Mouse (Mus musculus): Measurements from ENCODE around the gene Aldh8a1.

Gene Aldh8a1

GRCm38 (mm10) chr10:21419188-21419587, 42.1 kb downstream of the Aldh8a1 start:
- DNase-seq (ENCODE audit: low read depth, low spot score) = peak; percentile 49

GRCm38 (mm10) chr10:21420457-21421424, 43.6 kb downstream of the Aldh8a1 start:
- DNase-seq (ENCODE audit: low read depth, low spot score) = peak; percentile 65

- no peak for DNase-seq (ENCODE audit: low read depth, low spot score)
Measured at GRCm38 (mm10) chr10:21426515-21426914, 49.4 kb downstream of the Aldh8a1 start.

GRCm38 (mm10) chr10:21427996-21428395, 50.9 kb downstream of the Aldh8a1 start:
- peak; percentile 89 for DNase-seq (ENCODE audit: low read depth, low spot score)

GRCm38 (mm10) chr10:21439268-21439667, 62.2 kb downstream of the Aldh8a1 start:
- peak; percentile 74 for DNase-seq (ENCODE audit: low read depth, low spot score)

GRCm38 (mm10) chr10:21441020-21441419, 63.9 kb downstream of the Aldh8a1 start:
- DNase-seq (ENCODE audit: low read depth, low spot score) = no peak

- DNase-seq (ENCODE audit: low read depth, low spot score) = no peak
Measured at GRCm38 (mm10) chr10:21441690-21442089, 64.6 kb downstream of the Aldh8a1 start.

GRCm38 (mm10) chr10:21443646-21444324, 66.7 kb downstream of the Aldh8a1 start:
- DNase-seq (ENCODE audit: low read depth, low spot score) = no peak

- DNase-seq (ENCODE audit: low read depth, low spot score) = no peak
Measured at GRCm38 (mm10) chr10:21444410-21444809, 67.3 kb downstream of the Aldh8a1 start.
